In the genomic region with DNA sequence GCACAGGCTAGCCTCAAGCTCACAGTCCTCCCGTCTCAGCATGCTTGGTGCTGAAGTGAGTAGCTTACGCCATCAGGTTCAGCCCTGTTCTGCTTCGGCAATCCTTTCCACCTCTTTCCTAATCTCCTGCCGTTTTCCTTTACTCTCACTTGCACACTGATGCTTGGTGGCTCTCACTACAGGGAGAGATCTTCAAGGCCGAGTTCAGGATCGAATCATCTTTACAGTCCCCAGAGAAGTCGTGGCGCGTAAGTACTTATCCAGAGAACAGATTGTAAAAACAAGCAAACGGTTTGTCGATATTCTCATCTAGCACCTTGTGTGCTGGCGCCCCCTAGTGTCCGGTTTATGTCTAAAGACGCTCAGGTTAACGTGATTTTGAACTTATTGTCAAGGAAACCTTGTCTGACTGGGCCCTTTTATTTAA, we compare ENCODE assay signal across 8 mouse cellular contexts. TPM values are rescaled to one million over a fixed set of nuclear protein-coding genes. Genes with fewer than 3 reads are reported as not detected.
DNase-seq lines count a peak whose midpoint lies in the region; ATAC-seq lines count a peak whose summit lies in the region.

No protein-coding gene starts in this region.

- H3K27me3 ChIP-seq in hindbrain, embryonic 14.5 days (ENCODE audit: control insufficient read depth, insufficient read depth, low read length), result no peaks in the 10 kb centered on the region

- H3K4me2 ChIP-seq in hindbrain, embryonic 14.5 days (replicated peaks), result peak overlapping the region; percentile 54

- H3K9me3 ChIP-seq in hindbrain, embryonic 14.5 days (ENCODE audit: control insufficient read depth, low read length), result no peaks in the 10 kb centered on the region

- DNase-seq in T-cell, adult 2 months (ENCODE audit: low spot score), result peak; percentile 82
- peak; percentile 95 to 97 for DNase-seq in cerebellum, postnatal 14 days
- DNase-seq in frontal cortex, postnatal 36 days (ENCODE audit: low spot score in 2 of 2), result peak; percentile 86 to 93
- DNase-seq in hindbrain, embryonic 14.5 days (ENCODE audit: low spot score), result peak; percentile 96
- DNase-seq in layer of hippocampus, postnatal 25 days (ENCODE audit: extremely low spot score in 1 of 2, low spot score in 1 of 2), result peak; percentile 84 to 97
- peak; percentile 90 for DNase-seq in lung, postnatal 14 days
- DNase-seq in retina, adult 2 months (ENCODE audit: low read depth, low spot score), result peak; percentile 62
- DNase-seq in thymus, postnatal 25 days, result peak; percentile 86

- H3K36me3 ChIP-seq in hindbrain, embryonic 14.5 days (replicated peaks; ENCODE audit: control insufficient read depth, insufficient read depth), result no peaks in the 10 kb centered on the region

- peaks cover 10% of the 10 kb centered on the region; the same call in 1 of the 2 replicates for H3K4me1 ChIP-seq in hindbrain, embryonic 14.5 days (replicated peaks; ENCODE audit: control insufficient read depth, insufficient read depth, low read length)

- H3K27ac ChIP-seq in hindbrain, embryonic 14.5 days, result 0 out of 2 replicates have a peak overlapping the region, but pooled peaks have one; percentile 12

- H3K9ac ChIP-seq in hindbrain, embryonic 14.5 days, result peak overlapping the region; percentile 44

- peak overlapping the region; percentile 25 for H3K4me3 ChIP-seq in hindbrain, embryonic 14.5 days (replicated peaks; ENCODE audit: low read length)

- WGBS in hindbrain, embryonic 14.5 days, result 5% methylated on average over 15 of the region's 15 CpGs

- ATAC-seq in hindbrain, embryonic 14.5 days (ENCODE audit: low FRiP score), result peak; percentile 34; the same call in 1 of the 2 replicates

RNA-seq across cellular contexts. Expression of a gene that starts 10.2 kb away (rescaled TPM):
- polyA plus RNA-seq in hindbrain, embryonic 14.5 days (2014; fragmentation: Nextera tagmentation; extraction: Ambion mirVana), result not detected in 2 replicates
- total RNA-seq in layer of hippocampus, postnatal 25 days (2021), result under 1 TPM in 1 of 2 experiments, not detected in 1; 0.15 TPM

RNA-seq across cellular contexts. Expression of a gene that starts 58.0 kb away (rescaled TPM):
- 202 and 219 TPM in 2 replicates for polyA plus RNA-seq in hindbrain, embryonic 14.5 days (2014; fragmentation: Nextera tagmentation; extraction: Ambion mirVana)
- total RNA-seq in layer of hippocampus, postnatal 25 days (2021), result 100 to 1,000 TPM in 1 of 2 experiments, 10 to 100 TPM in 1; 99.1 to 108 TPM

Comparison
In these comparisons a context has a peak if more than half of its experiments do, and no peak if none do; other contexts are left out.
1. Peak in every context shown above with its lines: DNase-seq, ATAC-seq, H3K4me3 ChIP-seq and H3K27ac ChIP-seq.